Mouse (Mus musculus) MEL (cell line): ENCODE measurements around the gene Kdelc1.

ENCODE experiments used
- CHD2 ChIP-seq: IDR thresholded peaks from 2 replicates; pipeline ENCODE4 v1.6.1; 2011; ENCODE audit warnings: low read length, improper control_type of control experiment
- CTCF ChIP-seq, 3 experiments: IDR thresholded peaks in 2 of 3; conservative IDR thresholded peaks in 1 of 3; 2 replicates each; pipeline ENCODE4 v1.5.1; 2011 to 2012; ENCODE audit warnings: low read length in 3 of 3, low read depth in 2 of 3, mild to moderate bottlenecking in 2 of 3, improper control_type of control experiment in 1 of 3, inconsistent platforms in 1 of 3, mixed read lengths in 1 of 3, moderate library complexity in 1 of 3; ENCODE audit not compliant: control insufficient read depth in 1 of 3, insufficient read depth in 1 of 3, poor library complexity in 1 of 3, severe bottlenecking in 1 of 3
- E2F4 ChIP-seq: IDR thresholded peaks from 2 replicates; pipeline ENCODE4 v1.6.1; 2011; ENCODE audit warnings: low read depth, low read length, improper control_type of control experiment, borderline replicate concordance
- EP300 ChIP-seq, 2 experiments: IDR thresholded peaks; 2 replicates each; pipeline ENCODE4 v1.6.1; 2011; ENCODE audit warnings: improper control_type of control experiment in 2 of 2, low read length in 2 of 2, low read depth in 1 of 2, mild to moderate bottlenecking in 1 of 2
- GABPA ChIP-seq: IDR thresholded peaks from 2 replicates; pipeline ENCODE4 v1.6.1; 2012; ENCODE audit warnings: low read depth, mild to moderate bottlenecking, inconsistent platforms, low read length, improper control_type of control experiment, moderate library complexity
- JUND ChIP-seq: IDR thresholded peaks from 2 replicates; pipeline ENCODE4 v1.6.1; 2011; ENCODE audit warnings: low read depth, mild to moderate bottlenecking, improper control_type of control experiment, low read length
- MYC ChIP-seq: IDR thresholded peaks from 2 replicates; pipeline ENCODE4 v1.6.1; 2011; ENCODE audit warnings: low read depth, mild to moderate bottlenecking, low read length, improper control_type of control experiment, moderate library complexity
- POLR2A ChIP-seq, 2 experiments: IDR thresholded peaks; 2 replicates each; pipeline ENCODE4 v1.6.1; 2011 to 2012; ENCODE audit warnings: low read length in 2 of 2, mild to moderate bottlenecking in 2 of 2, control low read depth in 1 of 2, improper control_type of control experiment in 1 of 2, low read depth in 1 of 2, moderate library complexity in 1 of 2; ENCODE audit not compliant: control insufficient read depth in 1 of 2, insufficient read depth in 1 of 2, poor library complexity in 1 of 2
- POLR2AphosphoS2 ChIP-seq: IDR thresholded peaks from 2 replicates; pipeline ENCODE4 v1.6.1; 2011; ENCODE audit warnings: low read length, improper control_type of control experiment
- SMC3 ChIP-seq: IDR thresholded peaks from 2 replicates; pipeline ENCODE4 v1.6.1; 2011; ENCODE audit warnings: low read depth, low read length, improper control_type of control experiment
- ZNF384 ChIP-seq: IDR thresholded peaks from 2 replicates; pipeline ENCODE4 v1.6.1; 2012; ENCODE audit warnings: low read depth, mild to moderate bottlenecking, inconsistent platforms, low read length, improper control_type of control experiment

DNA sequence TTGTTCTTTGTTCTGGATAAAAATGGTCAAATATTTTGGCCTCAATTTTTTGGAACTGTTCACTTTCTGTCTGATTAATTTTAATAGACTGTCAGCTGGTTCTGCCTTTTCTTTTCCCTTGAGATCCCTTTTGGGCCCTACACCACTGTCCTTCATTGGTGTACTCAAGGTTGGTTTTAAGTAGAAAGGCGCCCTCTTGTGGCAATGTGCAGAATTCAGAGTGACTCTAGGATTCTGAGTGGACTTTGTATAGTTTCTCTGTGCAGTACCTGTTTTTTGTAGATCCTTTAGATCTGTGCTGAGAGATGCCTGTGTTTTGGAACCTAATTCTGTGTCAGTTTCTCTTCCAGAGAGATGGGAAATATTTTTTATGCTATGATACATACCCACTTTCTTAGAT is 54.0 kb downstream of the Kdelc1 start:
- peak; percentile 46 to 87 (median 62) for TF ChIP-seq CTCF (IDR thresholded peaks at IDR 0.05 in 2 of 3, conservative IDR thresholded peaks at IDR 0.05 in 1 of 3; ENCODE audit: control insufficient read depth in 1 of 3, insufficient read depth in 1 of 3, low read depth in 2 of 3, low read length in 3 of 3, poor library complexity in 1 of 3, severe bottlenecking in 1 of 3)
- TF ChIP-seq ZNF384: no peak
- TF ChIP-seq POLR2AphosphoS2: no peak
- no peak for TF ChIP-seq CHD2
- TF ChIP-seq GABPA: no peak
- no peak for TF ChIP-seq E2F4
- no peak for TF ChIP-seq MYC
- TF ChIP-seq EP300 (IDR thresholded peaks at IDR 0.05; ENCODE audit: low read depth in 1 of 2, low read length in 2 of 2): no peak
- TF ChIP-seq SMC3: peak; percentile 91
- TF ChIP-seq JUND: no peak
- TF ChIP-seq POLR2A (IDR thresholded peaks at IDR 0.05; ENCODE audit: control insufficient read depth in 1 of 2, insufficient read depth in 1 of 2, low read depth in 1 of 2, low read length in 2 of 2, poor library complexity in 1 of 2): no peak
